Mouse (Mus musculus) heart, embryonic 13.5 days (tissue): ENCODE measurements around the gene P2ry4. TPM values are rescaled to one million over a fixed set of nuclear protein-coding genes. Genes with fewer than 3 reads are reported as not detected.
A peak's percentile ranks its signal among the peaks of the same experiment; 100 is the strongest.

Experiments
- ATAC-seq: fragments of 200-750 bp; cut with Nextera tagmentation; 2 replicates; pipeline ENCODE4 v1.8.0; 2017; ENCODE audit warnings: moderate TSS enrichment; ENCODE audit not compliant: insufficient number of reproducible peaks, low FRiP score, low TSS enrichment; ENCODE audit errors: extremely low read depth
- H3K27ac ChIP-seq: fragments of 300-500 bp; sonication (generic); replicated peaks from 2 replicates; pipeline ENCODE4 v1.5.1; 2015; ENCODE audit warnings: moderate library complexity, mild to moderate bottlenecking, inconsistent platforms
- H3K27me3 ChIP-seq: fragments of 300-500 bp; sonication (generic); replicated peaks from 2 replicates; pipeline ENCODE4 v1.6.1; 2015; ENCODE audit warnings: mild to moderate bottlenecking, inconsistent platforms
- H3K36me3 ChIP-seq: fragments of 300-500 bp; sonication (generic); 2 replicates; pipeline ENCODE4 v1.6.1; 2015; ENCODE audit warnings: mild to moderate bottlenecking, inconsistent platforms
- H3K4me1 ChIP-seq: fragments of 300-500 bp; sonication (generic); 2 replicates; pipeline ENCODE4 v1.6.1; 2015; ENCODE audit warnings: inconsistent platforms
- H3K4me2 ChIP-seq: fragments of 300-500 bp; sonication (generic); 2 replicates; pipeline ENCODE4 v1.6.1; 2015; ENCODE audit warnings: inconsistent platforms, mild to moderate bottlenecking, moderate library complexity
- H3K4me3 ChIP-seq: fragments of 300-500 bp; sonication (generic); 2 replicates; pipeline ENCODE4 v1.5.1; 2015; ENCODE audit warnings: moderate library complexity, mild to moderate bottlenecking, inconsistent platforms
- H3K9ac ChIP-seq: fragments of 300-500 bp; sonication (generic); 2 replicates; pipeline ENCODE4 v1.6.1; 2015; ENCODE audit warnings: inconsistent platforms, mild to moderate bottlenecking, moderate library complexity
- H3K9me3 ChIP-seq: fragments of 300-500 bp; sonication (generic); 2 replicates; pipeline ENCODE4 v1.6.1; 2016; ENCODE audit warnings: inconsistent platforms
- WGBS: fragments of 180-500 bp; shearing (Covaris S2); methylation state at CpG from one replicate; pipeline ENCODE4 v1.1.7; 2015; ENCODE audit warnings: mixed read lengths; 5-methylcytosine and 5-hydroxymethylcytosine counted together
- polyA plus RNA-seq: library from polyadenylated mRNA; unstranded; fragments of >200 nt; fragmentation: Nextera tagmentation; extraction: Ambion mirVana; gene quantifications from 2 replicates; pipeline ENCODE4 v1.2.1, GENCODE M21; 2015

The P2ry4 gene
- polyA plus RNA-seq = not detected in 2 replicates

- Histone ChIP-seq H3K4me2 (no peak within 1 kb of the TSS), H3K4me3 (no peak within 1 kb of the TSS), H3K9ac (no peak within 1 kb of the TSS), H3K9me3 (no peaks in the 10 kb centered on the region), H3K4me1 (no peaks in the 10 kb centered on the region), H3K27ac (no peak within 1 kb of the TSS), H3K36me3 (no peaks in the 10 kb centered on the region), H3K27me3 (peaks cover 30% of the 10 kb centered on the region)
- WGBS = 43% methylated on average over 4 of the region's 4 CpGs
- ATAC-seq = no peak
Observed at GRCm38 (mm10) chrX:100594791-100595190, at the start of gene P2ry4. Gene P2ry4 (minus strand): TSS chrX:100594869.

- H3K36me3 ChIP-seq = peaks cover 69% of the 10 kb centered on the region
- no peak overlapping the region for H3K27ac ChIP-seq
- no peaks in the 10 kb centered on the region for H3K27me3 ChIP-seq
- ATAC-seq = no peak
- WGBS = 68% methylated on average over 8 of the region's 8 CpGs
- no peak overlapping the region for H3K9ac ChIP-seq
- no peak overlapping the region for H3K4me3 ChIP-seq
- no peaks in the 10 kb centered on the region for H3K9me3 ChIP-seq
- H3K4me2 ChIP-seq = no peak overlapping the region
- no peaks in the 10 kb centered on the region for H3K4me1 ChIP-seq
Observed at GRCm38 (mm10) chrX:100638477-100638876, 43.8 kb upstream of the P2ry4 start.

GRCm38 (mm10) chrX:100629076-100629475 is 34.4 kb upstream of the P2ry4 start:
- Histone ChIP-seq H3K4me1 (peaks cover 9% of the 10 kb centered on the region), H3K4me2 (no peak overlapping the region), H3K9me3 (no peaks in the 10 kb centered on the region), H3K4me3 (no peak overlapping the region), H3K27me3 (0 out of 2 replicates have a peak, but pooled peaks cover 3% of the 10 kb centered on the region), H3K9ac (no peak overlapping the region), H3K27ac (no peak overlapping the region), H3K36me3 (peaks cover 10% of the 10 kb centered on the region; the same call in 1 of the 2 replicates)
- WGBS = 85% methylated on average over 2 of the region's 2 CpGs
- ATAC-seq = no peak

- H3K9me3 ChIP-seq = no peaks in the 10 kb centered on the region
- H3K9ac ChIP-seq = peak within 1 kb of the TSS; percentile 87
- H3K27me3 ChIP-seq = 0 out of 2 replicates have a peak, but pooled peaks cover 3% of the 10 kb centered on the region
- H3K36me3 ChIP-seq = peaks cover 24% of the 10 kb centered on the region
- peaks cover 9% of the 10 kb centered on the region for H3K4me1 ChIP-seq
- H3K4me2 ChIP-seq = peak within 1 kb of the TSS; percentile 77
- H3K4me3 ChIP-seq = peak within 1 kb of the TSS; percentile 71
- peak; percentile 94 for ATAC-seq
- 10% methylated on average over 60 of the region's 62 CpGs for WGBS
- peak within 1 kb of the TSS; percentile 83 for H3K27ac ChIP-seq
Observed at GRCm38 (mm10) chrX:100625802-100626793, 31.4 kb upstream of the P2ry4 start, which contains the start of gene Pdzd11. Gene Pdzd11 (minus strand): TSS chrX:100626568.

- peaks cover 24% of the 10 kb centered on the region for H3K36me3 ChIP-seq
- ATAC-seq = no peak
- H3K27ac ChIP-seq = peak within 1 kb of the TSS; percentile 83
- H3K9ac ChIP-seq = peak within 1 kb of the TSS; percentile 87
- H3K4me3 ChIP-seq = peak within 1 kb of the TSS; percentile 71
- 15% methylated on average over 3 of the region's 3 CpGs for WGBS
- no peaks in the 10 kb centered on the region for H3K9me3 ChIP-seq
- H3K4me2 ChIP-seq = peak within 1 kb of the TSS; percentile 77
- H3K4me1 ChIP-seq = peaks cover 9% of the 10 kb centered on the region
- H3K27me3 ChIP-seq = 0 out of 2 replicates have a peak, but pooled peaks cover 3% of the 10 kb centered on the region
Observed at GRCm38 (mm10) chrX:100625546-100625801, 30.8 kb upstream of the P2ry4 start, which contains the start of gene Kif4. Gene Kif4 (plus strand): TSS chrX:100625737.

GRCm38 (mm10) chrX:100625146-100625545 is 30.5 kb upstream of the P2ry4 start:
- H3K4me1 ChIP-seq = peaks cover 9% of the 10 kb centered on the region
- H3K4me3 ChIP-seq = peak overlapping the region; percentile 71
- H3K27ac ChIP-seq = no peak overlapping the region
- ATAC-seq = no peak
- 0 out of 2 replicates have a peak, but pooled peaks cover 3% of the 10 kb centered on the region for H3K27me3 ChIP-seq
- H3K36me3 ChIP-seq = peaks cover 24% of the 10 kb centered on the region
- WGBS = 34% methylated on average over 7 of the region's 7 CpGs
- H3K9me3 ChIP-seq = no peaks in the 10 kb centered on the region
- peak overlapping the region; percentile 82 for H3K9ac ChIP-seq
- peak overlapping the region; percentile 77 for H3K4me2 ChIP-seq

- WGBS = 73% methylated on average over 4 of the region's 4 CpGs
- no peak for ATAC-seq
Observed at GRCm38 (mm10) chrX:100624242-100624641, 29.6 kb upstream of the P2ry4 start.

GRCm38 (mm10) chrX:100621366-100621765 is 26.7 kb upstream of the P2ry4 start:
- peaks cover 15% of the 10 kb centered on the region; the same call in 1 of the 2 replicates for H3K27me3 ChIP-seq
- no peak overlapping the region for H3K9ac ChIP-seq
- no peaks in the 10 kb centered on the region for H3K9me3 ChIP-seq
- H3K4me2 ChIP-seq = no peak overlapping the region
- H3K27ac ChIP-seq = no peak overlapping the region
- 78% methylated on average over 2 of the region's 2 CpGs for WGBS
- peaks cover 24% of the 10 kb centered on the region for H3K36me3 ChIP-seq
- H3K4me1 ChIP-seq = peaks cover 5% of the 10 kb centered on the region
- ATAC-seq = no peak
- no peak overlapping the region for H3K4me3 ChIP-seq

More at GRCm38 (mm10) chrX:100624242-100624641, 29.6 kb upstream of the P2ry4 start:
- H3K9ac ChIP-seq = no peak overlapping the region
- no peaks in the 10 kb centered on the region for H3K9me3 ChIP-seq
- H3K4me2 ChIP-seq = no peak overlapping the region
- H3K27ac ChIP-seq = no peak overlapping the region
- peaks cover 9% of the 10 kb centered on the region for H3K4me1 ChIP-seq
- H3K36me3 ChIP-seq = peaks cover 24% of the 10 kb centered on the region
- no peak overlapping the region for H3K4me3 ChIP-seq
- 0 out of 2 replicates have a peak, but pooled peaks cover 3% of the 10 kb centered on the region for H3K27me3 ChIP-seq

GRCm38 (mm10) chrX:100618488-100618887 is 23.8 kb upstream of the P2ry4 start:
- Histone ChIP-seq H3K36me3 (peaks cover 16% of the 10 kb centered on the region), H3K4me2 (no peak overlapping the region), H3K4me1 (no peaks in the 10 kb centered on the region), H3K27ac (no peak overlapping the region), H3K9me3 (no peaks in the 10 kb centered on the region), H3K9ac (no peak overlapping the region), H3K4me3 (no peak overlapping the region), H3K27me3 (peaks cover 12% of the 10 kb centered on the region; the same call in 1 of the 2 replicates)
- WGBS = 41% methylated on average over 3 of the region's 3 CpGs
- ATAC-seq = no peak

- Histone ChIP-seq H3K27me3 (peaks cover 12% of the 10 kb centered on the region; the same call in 1 of the 2 replicates), H3K4me1 (peaks cover 2% of the 10 kb centered on the region; the same call in 1 of the 2 replicates), H3K9me3 (no peaks in the 10 kb centered on the region), H3K27ac (0 out of 2 replicates have a peak within 1 kb of the TSS, but pooled peaks have one; percentile 28), H3K36me3 (no peaks in the 10 kb centered on the region), H3K9ac (no peak within 1 kb of the TSS), H3K4me2 (no peak within 1 kb of the TSS), H3K4me3 (no peak within 1 kb of the TSS)
- 46% methylated on average over 1 of the region's 1 CpGs for WGBS
- ATAC-seq = no peak
Observed at GRCm38 (mm10) chrX:100605314-100605713, 10.6 kb upstream of the P2ry4 start, which contains the start of gene Arr3. Gene Arr3 (plus strand): TSS chrX:100605497.

GRCm38 (mm10) chrX:100599755-100600154 is 5.1 kb upstream of the P2ry4 start:
- Histone ChIP-seq H3K4me2 (no peak overlapping the region), H3K27me3 (peaks cover 21% of the 10 kb centered on the region; the same call in 1 of the 2 replicates), H3K27ac (no peak overlapping the region), H3K9ac (no peak overlapping the region), H3K36me3 (no peaks in the 10 kb centered on the region), H3K4me3 (no peak overlapping the region), H3K4me1 (peaks cover 2% of the 10 kb centered on the region; the same call in 1 of the 2 replicates), H3K9me3 (no peaks in the 10 kb centered on the region)
- WGBS = 58% methylated on average over 4 of the region's 4 CpGs
- ATAC-seq = no peak
